Mouse (Mus musculus) forebrain, embryonic 15.5 days (tissue): ENCODE measurements around the gene Frk. TPM values are rescaled to one million over a fixed set of nuclear protein-coding genes. Genes with fewer than 3 reads are reported as not detected.

Experiments used
- ATAC-seq: fragments of 200-750 bp; cut with Nextera tagmentation; replicated peaks from 2 replicates; pipeline ENCODE4 v1.8.0; 2017; ENCODE audit warnings: mild to moderate bottlenecking, moderate TSS enrichment, moderate library complexity
- H3K27ac ChIP-seq: fragments of 300-500 bp; sonication (generic); replicated peaks from 2 replicates; pipeline ENCODE4 v1.5.1; 2015; ENCODE audit warnings: mild to moderate bottlenecking, inconsistent platforms
- H3K27me3 ChIP-seq: fragments of 300-500 bp; sonication (generic); 2 replicates; pipeline ENCODE4 v1.6.1; 2015; ENCODE audit warnings: inconsistent platforms
- H3K36me3 ChIP-seq: fragments of 300-500 bp; sonication (generic); 2 replicates; pipeline ENCODE4 v1.6.1; 2015; ENCODE audit warnings: mild to moderate bottlenecking, inconsistent platforms
- H3K4me1 ChIP-seq: fragments of 300-500 bp; sonication (generic); 2 replicates; pipeline ENCODE4 v1.6.1; 2015; ENCODE audit warnings: inconsistent platforms
- H3K4me2 ChIP-seq: fragments of 300-500 bp; sonication (generic); replicated peaks from 2 replicates; pipeline ENCODE4 v1.6.1; 2015; ENCODE audit warnings: mild to moderate bottlenecking, inconsistent platforms
- H3K4me3 ChIP-seq: fragments of 300-500 bp; sonication (generic); 2 replicates; pipeline ENCODE4 v1.5.1; 2015; ENCODE audit warnings: mild to moderate bottlenecking, inconsistent platforms
- H3K9ac ChIP-seq: fragments of 300-500 bp; sonication (generic); replicated peaks from 2 replicates; pipeline ENCODE4 v1.6.1; 2015; ENCODE audit warnings: mild to moderate bottlenecking, inconsistent platforms
- H3K9me3 ChIP-seq: fragments of 300-500 bp; sonication (generic); 2 replicates; pipeline ENCODE4 v1.6.1; 2016; ENCODE audit warnings: inconsistent platforms
- WGBS: fragments of 180-500 bp; shearing (Covaris S2); methylation state at CpG from one replicate; pipeline ENCODE4 v1.1.7; 2015; ENCODE audit warnings: mixed read lengths; 5-methylcytosine and 5-hydroxymethylcytosine counted together
- polyA plus RNA-seq: library from polyadenylated mRNA; unstranded; fragments of >200 nt; fragmentation: Nextera tagmentation; extraction: Ambion mirVana; gene quantifications from 2 replicates; pipeline ENCODE4 v1.2.1, GENCODE M21; 2015

Gene Frk
- polyA plus RNA-seq, 1 experiment from 2014 or later: 0.61 TPM

- no peak overlapping the region for H3K9ac ChIP-seq
- H3K4me3 ChIP-seq: no peak overlapping the region
- H3K36me3 ChIP-seq: no peaks in the 10 kb centered on the region
- no peak for ATAC-seq
- H3K4me1 ChIP-seq: no peaks in the 10 kb centered on the region
- no peaks in the 10 kb centered on the region for H3K9me3 ChIP-seq
- no peak overlapping the region for H3K27ac ChIP-seq
- 64% methylated on average over 1 of the region's 1 CpGs for WGBS
- H3K27me3 ChIP-seq: no peaks in the 10 kb centered on the region
- no peak overlapping the region for H3K4me2 ChIP-seq
Measured at GRCm38 (mm10) chr10:34638245-34638644, 155.0 kb downstream of the Frk start.

Other genes with a start within 250 kb of the Frk start
- 133 and 134 TPM in 2 replicates for gene Tspyl1, start 201.2 kb upstream of the Frk start, polyA plus RNA-seq
- 166 and 196 TPM in 2 replicates for gene Tspyl4, start 186.0 kb upstream of the Frk start, polyA plus RNA-seq
- gene Col10a1, start 93.4 kb upstream of the Frk start, polyA plus RNA-seq: 0.09 and 0.10 TPM in 2 replicates
- 1.7 and 2.4 TPM in 2 replicates for gene Nt5dc1, start 64.8 kb upstream of the Frk start, polyA plus RNA-seq